Mouse (Mus musculus) midbrain, embryonic 14.5 days (tissue): Measurements from ENCODE around the gene Atp9a. TPM values are rescaled to one million over a fixed set of nuclear protein-coding genes. Genes with fewer than 3 reads are reported as not detected.

Experiments used
- ATAC-seq: fragments of 200-750 bp; cut with Nextera tagmentation; 2 replicates; pipeline ENCODE4 v1.8.0; 2017; ENCODE audit warnings: moderate number of reproducible peaks, moderate library complexity; ENCODE audit not compliant: low FRiP score, low TSS enrichment
- DNase-seq: peaks from one replicate; pipeline ENCODE4 v3.0.0-alpha.2; 2015
- H3K27ac ChIP-seq: fragments of 300-500 bp; sonication (generic); replicated peaks from 2 replicates; pipeline ENCODE4 v1.5.1; 2014; ENCODE audit warnings: mild to moderate bottlenecking, low read depth, low read length, moderate library complexity
- H3K27me3 ChIP-seq: fragments of 300-500 bp; sonication (generic); 2 replicates; pipeline ENCODE4 v1.6.1; 2014; ENCODE audit warnings: low read length, control low read depth, mixed read lengths; ENCODE audit not compliant: control insufficient read depth, insufficient read depth
- H3K36me3 ChIP-seq: fragments of 300-500 bp; sonication (generic); 2 replicates; pipeline ENCODE4 v1.6.1; 2014; ENCODE audit warnings: low read length, control low read depth; ENCODE audit not compliant: control insufficient read depth, insufficient read depth
- H3K4me1 ChIP-seq: fragments of 300-500 bp; sonication (generic); 2 replicates; pipeline ENCODE4 v1.6.1; 2014; ENCODE audit warnings: mild to moderate bottlenecking, antibody characterized with exemption, low read length, control low read depth; ENCODE audit not compliant: control insufficient read depth, insufficient read depth
- H3K4me2 ChIP-seq: fragments of 300-500 bp; sonication (generic); 2 replicates; pipeline ENCODE4 v1.6.1; 2014; ENCODE audit warnings: mild to moderate bottlenecking, low read length, moderate library complexity
- H3K4me3 ChIP-seq: fragments of 300-500 bp; sonication (generic); replicated peaks from 2 replicates; pipeline ENCODE4 v1.5.1; 2014; ENCODE audit warnings: low read depth, low read length
- H3K9ac ChIP-seq: fragments of 300-500 bp; sonication (generic); replicated peaks from 2 replicates; pipeline ENCODE4 v1.6.1; 2014; ENCODE audit warnings: mild to moderate bottlenecking, low read length, moderate library complexity
- H3K9me3 ChIP-seq: fragments of 300-500 bp; sonication (generic); 2 replicates; pipeline ENCODE4 v1.6.1; 2016; ENCODE audit warnings: low read length, control low read depth, mixed read lengths; ENCODE audit not compliant: control insufficient read depth
- WGBS: fragments of 180-500 bp; shearing (Covaris S2); extraction: QIAGEN DNeasy Blood & Tissue Kit; methylation state at CpG from one replicate; pipeline ENCODE4 v1.1.7; 2014; 5-methylcytosine and 5-hydroxymethylcytosine counted together
- polyA plus RNA-seq: library from polyadenylated mRNA; unstranded; fragments of >200 nt; fragmentation: Nextera tagmentation; extraction: Ambion mirVana; gene quantifications from 2 replicates; pipeline ENCODE4 v1.2.1, GENCODE M21; 2014

Gene Atp9a
- polyA plus RNA-seq, 1 experiment from 2014 or later, result 79.7 TPM

- no peaks in the 10 kb centered on the region for H3K36me3 ChIP-seq
- peaks cover 19% of the 10 kb centered on the region for H3K27me3 ChIP-seq
- peak overlapping the region; percentile 69 for H3K27ac ChIP-seq
- H3K4me3 ChIP-seq, result peak overlapping the region; percentile 44
- H3K9me3 ChIP-seq, result no peaks in the 10 kb centered on the region
- peak; percentile 83 for DNase-seq
- H3K4me2 ChIP-seq, result peak overlapping the region; percentile 73
- under 1% methylated on average over 32 of the region's 32 CpGs for WGBS
- peaks cover 17% of the 10 kb centered on the region for H3K4me1 ChIP-seq
- ATAC-seq, result peak; percentile 51; the same call in 1 of the 2 replicates
- H3K9ac ChIP-seq, result peak overlapping the region; percentile 59
Observed at GRCm38 (mm10) chr2:168600750-168601490, 141.3 kb downstream of the Atp9a start.

GRCm38 (mm10) chr2:168595693-168596092 lies 146.5 kb downstream of the Atp9a start:
- DNase-seq, result no peak

GRCm38 (mm10) chr2:168593676-168594075 lies 148.5 kb downstream of the Atp9a start:
- ATAC-seq (no peak), DNase-seq (no peak)
- Histone ChIP-seq H3K27me3 (peaks cover 16% of the 10 kb centered on the region), H3K9ac (no peak overlapping the region), H3K4me1 (peaks cover 18% of the 10 kb centered on the region), H3K4me2 (no peak overlapping the region), H3K4me3 (no peak overlapping the region), H3K36me3 (no peaks in the 10 kb centered on the region), H3K27ac (no peak overlapping the region), H3K9me3 (no peaks in the 10 kb centered on the region)
- WGBS, result 84% methylated on average over 6 of the region's 6 CpGs

More at GRCm38 (mm10) chr2:168595693-168596092, 146.5 kb downstream of the Atp9a start:
- no peak for ATAC-seq
- H3K4me2 ChIP-seq, result no peak overlapping the region
- no peak overlapping the region for H3K27ac ChIP-seq
- peaks cover 8% of the 10 kb centered on the region; the same call in 1 of the 2 replicates for H3K27me3 ChIP-seq
- no peak overlapping the region for H3K9ac ChIP-seq
- no peaks in the 10 kb centered on the region for H3K9me3 ChIP-seq
- no peaks in the 10 kb centered on the region for H3K36me3 ChIP-seq
- WGBS, result 82% methylated on average over 7 of the region's 7 CpGs
- H3K4me3 ChIP-seq, result no peak overlapping the region
- H3K4me1 ChIP-seq, result peaks cover 3% of the 10 kb centered on the region; the same call in 1 of the 2 replicates

- Histone ChIP-seq H3K27ac (no peak overlapping the region), H3K27me3 (peaks cover 16% of the 10 kb centered on the region), H3K9me3 (no peaks in the 10 kb centered on the region), H3K9ac (no peak overlapping the region), H3K36me3 (no peaks in the 10 kb centered on the region), H3K4me3 (no peak overlapping the region), H3K4me1 (peaks cover 21% of the 10 kb centered on the region), H3K4me2 (no peak overlapping the region)
- no peak for ATAC-seq
- 78% methylated on average over 5 of the region's 5 CpGs for WGBS
- no peak for DNase-seq
Observed at GRCm38 (mm10) chr2:168593004-168593403, 149.2 kb downstream of the Atp9a start.

- ATAC-seq (no peak), DNase-seq (no peak)
- peaks cover 16% of the 10 kb centered on the region for H3K27me3 ChIP-seq
- H3K4me2 ChIP-seq, result no peak overlapping the region
- no peak overlapping the region for H3K27ac ChIP-seq
- no peaks in the 10 kb centered on the region for H3K9me3 ChIP-seq
- H3K4me1 ChIP-seq, result peaks cover 23% of the 10 kb centered on the region
- no peak overlapping the region for H3K4me3 ChIP-seq
- 72% methylated on average over 2 of the region's 2 CpGs for WGBS
- H3K36me3 ChIP-seq, result no peaks in the 10 kb centered on the region
- no peak overlapping the region for H3K9ac ChIP-seq
Observed at GRCm38 (mm10) chr2:168591076-168591475, 151.1 kb downstream of the Atp9a start.

- Histone ChIP-seq H3K4me1 (peaks cover 23% of the 10 kb centered on the region), H3K9ac (no peak overlapping the region), H3K27me3 (peaks cover 16% of the 10 kb centered on the region), H3K4me3 (peak overlapping the region; percentile 28), H3K4me2 (peak overlapping the region; percentile 59), H3K36me3 (no peaks in the 10 kb centered on the region), H3K27ac (no peak overlapping the region), H3K9me3 (no peaks in the 10 kb centered on the region)
- WGBS, result 53% methylated on average over 10 of the region's 10 CpGs
- DNase-seq (no peak), ATAC-seq (no peak)
Observed at GRCm38 (mm10) chr2:168590556-168590955, 151.7 kb downstream of the Atp9a start.

- ATAC-seq (no peak), DNase-seq (no peak)
- Histone ChIP-seq H3K36me3 (no peaks in the 10 kb centered on the region), H3K9ac (no peak overlapping the region), H3K9me3 (no peaks in the 10 kb centered on the region), H3K4me2 (peak overlapping the region; percentile 59), H3K27me3 (peaks cover 16% of the 10 kb centered on the region), H3K4me3 (peak overlapping the region; percentile 28), H3K4me1 (peaks cover 23% of the 10 kb centered on the region), H3K27ac (no peak overlapping the region)
- 2% methylated on average over 36 of the region's 38 CpGs for WGBS
Observed at GRCm38 (mm10) chr2:168590168-168590551, 152.0 kb downstream of the Atp9a start.

- H3K36me3 ChIP-seq, result no peaks in the 10 kb centered on the region
- no peak overlapping the region for H3K9ac ChIP-seq
- H3K27ac ChIP-seq, result no peak overlapping the region
- peak overlapping the region; percentile 59 for H3K4me2 ChIP-seq
- ATAC-seq (no peak), DNase-seq (no peak)
- peak overlapping the region; percentile 28 for H3K4me3 ChIP-seq
- no peaks in the 10 kb centered on the region for H3K9me3 ChIP-seq
- peaks cover 16% of the 10 kb centered on the region for H3K27me3 ChIP-seq
- WGBS, result 3% methylated on average over 21 of the region's 21 CpGs
- peaks cover 24% of the 10 kb centered on the region for H3K4me1 ChIP-seq
Observed at GRCm38 (mm10) chr2:168589368-168590167, 152.6 kb downstream of the Atp9a start.
